Mouse (Mus musculus) MN1 (cell line): ENCODE data around the gene Fgf2.
A peak's percentile ranks its signal among the peaks of the same experiment; 100 is the strongest.

Experiments used
- DNase-seq: peaks from one replicate; pipeline ENCODE4 v3.0.0-alpha.2; 2016; ENCODE audit warnings: low spot score

The Fgf2 gene

DNA sequence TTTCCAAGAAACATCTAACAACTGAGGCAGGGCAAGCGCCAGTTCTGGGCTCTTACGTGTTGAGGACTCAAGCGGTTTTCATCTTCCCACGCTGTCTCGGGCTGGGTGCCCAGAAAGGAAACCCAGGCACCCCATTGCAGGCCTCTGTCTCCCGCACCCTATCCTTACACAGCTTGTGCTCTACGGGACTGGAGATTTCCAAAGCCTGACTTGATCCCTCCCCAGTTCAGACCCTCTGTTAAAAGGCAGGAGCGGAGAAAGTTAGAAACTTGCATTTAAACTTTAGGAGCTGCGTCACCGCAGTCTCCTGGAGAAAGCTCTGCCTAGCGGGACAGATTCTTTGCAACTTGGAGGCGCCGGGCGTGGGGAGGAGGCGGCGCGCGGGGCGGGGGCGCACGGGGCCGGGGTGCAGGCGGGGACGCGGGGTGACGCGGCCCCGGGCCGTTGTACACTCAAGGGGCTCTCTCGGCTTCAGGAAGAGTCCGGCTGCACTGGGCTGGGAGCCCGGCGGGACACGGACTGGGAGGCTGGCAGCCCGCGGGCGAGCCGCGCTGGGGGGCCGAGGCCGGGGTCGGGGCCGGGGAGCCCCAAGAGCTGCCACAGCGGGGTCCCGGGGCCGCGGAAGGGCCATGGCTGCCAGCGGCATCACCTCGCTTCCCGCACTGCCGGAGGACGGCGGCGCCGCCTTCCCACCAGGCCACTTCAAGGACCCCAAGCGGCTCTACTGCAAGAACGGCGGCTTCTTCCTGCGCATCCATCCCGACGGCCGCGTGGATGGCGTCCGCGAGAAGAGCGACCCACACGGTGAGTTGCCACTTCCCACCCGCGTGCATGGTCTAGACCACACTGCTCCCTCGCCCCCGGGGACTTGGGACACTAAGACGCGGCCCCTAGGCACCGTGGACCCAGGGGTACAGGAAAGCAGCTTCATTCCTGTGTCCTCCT lies at the start of gene Fgf2:
TSS of gene Fgf2 (plus strand) at position 126 of the 945 bp plus-strand sequence.
- no peak for DNase-seq

DNA sequence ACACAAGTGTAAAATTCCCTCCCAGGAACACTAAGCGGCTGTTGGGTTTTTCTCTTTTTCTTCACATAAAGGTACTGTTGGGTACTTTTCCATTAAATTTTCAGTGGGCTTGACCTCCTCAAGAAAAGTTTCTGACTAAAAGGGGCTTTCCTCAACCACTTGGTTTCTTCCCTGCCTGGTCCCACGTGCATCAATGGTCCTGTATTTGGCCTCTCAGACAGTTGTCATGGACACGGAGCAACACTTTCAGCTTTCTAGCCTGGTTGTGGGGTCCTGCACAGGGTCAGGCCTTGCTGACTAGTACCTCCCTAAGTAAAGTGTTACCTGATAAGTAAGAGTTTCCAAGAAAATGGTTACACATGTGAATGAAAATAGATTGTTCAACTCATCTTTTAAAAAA lies 48.7 kb upstream of the Fgf2 start:
- no peak for DNase-seq

DNA sequence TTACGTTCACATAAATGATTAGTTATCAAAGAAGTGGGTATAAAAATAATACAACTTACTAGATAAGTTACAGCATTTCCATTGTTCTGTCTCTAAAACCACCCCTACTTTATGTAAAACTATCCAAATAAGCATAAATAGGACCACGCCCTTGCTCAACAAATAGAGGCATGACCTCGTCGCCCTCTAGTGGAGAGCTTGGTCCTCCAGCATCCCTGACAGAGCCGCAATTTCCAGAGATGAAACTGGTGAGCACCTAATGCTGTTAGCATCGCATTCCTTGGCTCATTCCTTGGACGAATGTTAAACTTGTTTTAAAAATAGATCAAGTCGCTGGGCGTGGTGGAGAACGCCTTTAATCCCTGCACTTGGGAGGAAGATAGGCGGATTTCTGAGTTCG lies 45.5 kb upstream of the Fgf2 start:
- no peak for DNase-seq

DNA sequence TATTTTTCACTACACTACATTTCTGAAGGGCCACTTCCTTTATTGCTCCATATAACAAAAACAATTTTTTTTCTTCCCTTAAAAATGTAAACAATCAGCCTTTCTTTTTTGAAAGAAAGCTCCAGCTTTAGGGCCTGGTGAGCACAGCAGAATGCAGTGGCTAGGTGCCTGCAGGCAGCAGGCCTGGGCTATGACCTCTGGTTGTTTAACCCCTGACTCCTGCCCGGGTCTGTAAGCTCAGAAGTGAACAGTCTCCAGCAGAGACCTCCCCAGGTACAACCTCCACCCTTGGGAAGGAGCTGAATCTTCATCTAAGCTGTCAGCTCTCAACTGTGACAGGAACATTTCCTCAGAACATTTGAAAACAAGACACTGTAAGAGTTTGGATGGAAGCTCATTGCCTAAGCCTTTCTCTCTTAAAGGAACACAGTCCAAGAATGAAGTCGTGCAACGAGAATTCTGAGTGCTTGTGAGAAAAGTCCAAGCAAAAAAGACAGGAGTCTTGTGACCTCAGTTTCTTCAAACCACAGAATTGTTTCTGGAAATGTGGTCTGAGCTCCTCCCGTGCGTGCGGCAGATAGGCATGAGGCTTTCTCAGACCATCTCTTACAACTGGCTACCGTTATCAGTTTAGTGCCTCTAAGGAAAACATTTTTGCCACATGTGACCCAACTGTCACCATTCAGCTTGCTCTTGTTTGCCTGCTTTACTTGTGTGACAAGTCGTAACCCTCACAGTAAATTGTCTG lies 44.6 kb upstream of the Fgf2 start:
- no peak for DNase-seq

DNA sequence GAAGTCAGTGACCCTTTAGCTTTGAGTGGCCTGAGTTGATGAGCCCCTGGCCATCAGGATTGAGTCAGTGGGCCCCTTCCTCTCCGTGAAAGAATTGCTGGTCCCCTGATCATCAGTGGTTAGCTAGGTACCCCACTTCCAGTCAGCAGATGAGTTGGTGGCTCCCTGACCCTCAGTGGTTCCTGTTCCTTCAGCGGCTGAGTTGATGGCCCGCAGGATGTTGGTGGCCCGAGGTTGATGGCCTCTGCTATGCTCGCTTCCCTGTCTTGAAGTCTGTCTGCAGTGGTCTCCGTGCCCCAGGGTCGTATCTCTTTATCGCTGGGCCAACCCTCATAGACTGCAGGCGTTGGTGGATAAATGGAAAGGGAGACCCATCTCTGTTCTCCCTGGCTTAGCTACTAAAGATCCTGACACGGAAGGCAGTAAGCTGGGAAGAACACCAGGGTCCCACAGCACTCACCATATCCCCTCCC lies 36.2 kb upstream of the Fgf2 start:
- DNase-seq: no peak

DNA sequence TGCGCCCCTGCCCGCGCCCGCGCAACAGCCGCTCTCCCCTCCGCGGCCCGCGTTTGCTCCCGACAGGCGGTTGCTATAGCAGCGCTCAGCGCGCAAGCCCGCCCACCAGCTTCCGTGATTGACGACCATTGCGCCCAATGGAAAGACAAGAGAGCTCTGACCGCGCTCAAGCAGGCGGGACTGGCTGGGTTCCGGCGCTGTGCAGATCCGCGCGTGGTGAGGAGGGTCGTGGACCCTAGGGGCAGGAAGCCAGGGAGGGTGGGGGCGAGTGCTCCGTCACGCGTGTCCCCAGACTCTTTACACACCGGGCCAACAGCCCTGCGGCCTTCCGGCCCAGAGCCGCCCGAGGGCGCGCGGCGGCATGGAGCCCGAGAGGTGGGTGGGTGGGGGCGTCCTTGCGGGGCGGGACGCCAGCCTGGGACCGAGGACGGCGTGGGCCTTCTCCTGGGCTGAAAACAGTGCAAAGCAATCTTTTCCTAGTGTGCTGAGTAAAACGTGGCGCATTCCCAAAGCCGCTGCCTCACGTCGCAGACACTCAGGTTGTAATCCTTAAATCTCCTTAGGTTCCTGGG lies 35.7 kb upstream of the Fgf2 start, which contains the start of the genes Bbs12 and Cetn4:
TSS of gene Bbs12 (plus strand) at position 185 of the 572 bp plus-strand sequence.
TSS of gene Cetn4 (minus strand) at position 339 of the 572 bp plus-strand sequence.
- DNase-seq: peak; percentile 97

DNA sequence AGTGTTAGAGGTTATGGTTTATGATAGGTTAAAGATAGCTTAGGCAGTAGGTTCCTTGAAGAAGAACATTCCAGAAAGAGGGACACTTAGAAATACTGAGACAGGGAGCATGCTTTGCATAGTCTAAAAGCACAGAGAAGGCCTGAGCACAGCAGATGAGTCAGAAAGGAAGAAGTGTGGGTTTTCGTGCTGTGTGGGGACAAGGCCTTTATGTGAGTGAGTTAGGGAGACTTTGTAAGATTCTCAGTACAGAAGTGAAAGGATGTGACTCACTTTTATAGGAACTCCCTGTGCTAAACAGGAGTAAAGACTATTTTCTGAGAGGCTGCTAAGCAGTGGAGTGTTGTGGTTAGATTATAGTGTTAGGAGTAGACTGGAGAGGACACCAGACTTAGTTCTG lies 34.8 kb upstream of the Fgf2 start:
- DNase-seq: peak; percentile 32

DNA sequence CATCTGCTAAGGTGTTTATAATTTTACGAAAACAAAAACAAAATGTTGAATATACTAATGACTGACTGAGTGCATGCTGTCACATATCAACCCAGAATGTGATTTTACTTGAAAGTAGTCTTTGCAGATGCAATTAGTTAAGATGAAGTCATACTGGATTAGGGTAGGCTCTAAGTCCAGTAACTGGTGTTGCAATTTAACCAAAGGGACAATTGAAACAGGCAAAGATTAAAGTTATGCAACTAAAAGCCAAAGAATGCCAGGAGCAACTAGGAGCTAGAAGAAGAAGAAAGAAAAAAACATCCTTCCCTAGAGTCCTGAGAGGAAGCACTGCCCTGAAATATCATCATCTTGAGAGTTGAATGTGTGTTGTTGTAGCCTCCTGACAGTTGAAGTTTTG lies 31.9 kb upstream of the Fgf2 start:
- DNase-seq: no peak

DNA sequence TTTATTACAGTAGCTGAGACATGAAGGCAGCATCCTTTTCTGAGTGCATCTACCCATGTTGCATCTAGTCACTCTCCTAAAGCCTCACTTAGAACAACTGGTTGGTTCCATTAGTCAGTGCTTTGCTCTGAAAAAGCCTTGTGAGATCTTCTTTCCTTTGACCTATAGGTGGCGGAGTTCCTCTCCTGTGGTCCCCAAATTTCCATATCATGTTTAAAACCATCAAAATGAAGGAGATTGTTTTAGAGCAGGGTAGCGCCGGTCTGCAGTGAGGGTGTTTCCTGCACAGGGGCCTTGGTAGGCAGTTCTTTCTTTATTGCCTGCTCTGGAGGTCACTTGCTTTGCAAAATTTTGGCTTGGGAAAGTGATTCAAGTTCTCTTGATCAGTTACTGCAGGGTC lies 23.8 kb upstream of the Fgf2 start:
- DNase-seq: peak; percentile 13

DNA sequence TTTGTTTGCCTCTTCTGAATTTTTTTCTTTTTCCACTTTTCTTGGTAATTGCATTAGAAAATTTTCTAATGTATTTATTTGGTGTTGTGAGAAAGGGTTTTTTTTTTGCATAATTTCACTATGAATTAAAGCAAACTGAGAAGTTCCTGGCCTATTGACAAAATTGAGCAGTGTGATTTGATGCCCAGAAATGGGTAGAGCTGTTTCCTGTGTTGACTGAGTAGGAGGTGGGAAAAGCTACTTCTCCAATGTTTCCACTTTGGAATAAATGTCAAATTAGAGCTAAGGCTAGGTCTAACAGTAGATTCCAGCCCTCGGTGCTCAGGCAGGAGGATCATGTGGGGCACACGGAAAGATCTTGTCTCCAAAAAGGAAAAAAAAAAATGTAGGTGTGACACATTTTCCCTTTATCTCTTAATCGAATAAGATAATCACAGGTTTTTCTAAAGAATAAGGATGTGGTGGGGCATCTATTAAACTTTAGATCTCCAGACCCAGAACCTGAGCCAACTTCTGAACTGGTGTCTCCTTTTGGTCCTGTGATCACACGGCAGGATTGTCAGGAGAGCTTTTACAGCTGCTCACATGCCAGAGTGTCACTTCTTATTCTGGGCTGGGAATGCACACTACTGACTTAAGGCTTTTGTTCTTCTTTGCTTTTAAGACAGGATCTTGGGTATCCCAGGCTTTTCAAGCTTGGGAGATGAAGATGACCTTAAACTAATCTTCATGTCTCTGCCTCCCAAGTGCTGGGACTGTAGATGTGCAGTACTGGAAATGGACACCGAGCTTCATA lies 22.6 kb upstream of the Fgf2 start:
- DNase-seq: no peak

DNA sequence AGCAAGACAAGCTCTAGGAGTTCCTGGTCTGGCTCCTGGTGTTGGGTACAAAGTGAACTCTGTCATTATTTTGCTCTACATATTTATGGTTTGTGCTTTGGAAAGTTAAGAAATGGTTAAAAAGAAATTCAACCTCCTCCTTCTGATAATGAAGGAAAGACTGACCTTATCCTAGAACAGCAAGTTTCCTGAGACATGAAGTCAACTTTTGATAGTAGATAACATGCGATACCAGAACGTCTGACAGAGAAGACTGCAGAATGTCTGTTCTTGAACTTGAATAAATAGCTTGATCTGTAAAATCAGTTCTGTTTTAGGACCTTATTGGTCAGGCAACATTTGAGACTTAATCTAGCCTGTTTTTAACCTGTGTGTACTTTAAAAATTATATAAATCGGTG lies 21.5 kb upstream of the Fgf2 start:
- DNase-seq: no peak

DNA sequence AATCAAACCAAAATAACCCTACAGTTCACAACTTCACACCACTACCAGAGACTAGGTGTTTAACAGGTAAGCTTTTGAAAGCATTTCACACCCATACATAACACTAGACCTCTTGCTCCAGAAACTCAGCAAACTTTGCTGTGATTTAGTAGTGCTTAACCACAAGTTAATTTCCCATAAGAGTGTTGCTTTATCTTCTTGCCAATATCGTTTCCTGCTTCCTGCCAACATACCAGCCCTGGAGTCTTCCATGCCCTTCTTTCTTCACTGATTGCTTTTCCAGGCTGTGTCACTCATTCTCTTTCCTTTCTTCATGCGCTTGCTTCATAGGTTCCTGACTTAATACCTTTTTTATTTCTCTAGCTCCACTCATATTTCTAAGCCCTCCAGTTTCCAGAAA lies 19.7 kb upstream of the Fgf2 start:
- no peak for DNase-seq

DNA sequence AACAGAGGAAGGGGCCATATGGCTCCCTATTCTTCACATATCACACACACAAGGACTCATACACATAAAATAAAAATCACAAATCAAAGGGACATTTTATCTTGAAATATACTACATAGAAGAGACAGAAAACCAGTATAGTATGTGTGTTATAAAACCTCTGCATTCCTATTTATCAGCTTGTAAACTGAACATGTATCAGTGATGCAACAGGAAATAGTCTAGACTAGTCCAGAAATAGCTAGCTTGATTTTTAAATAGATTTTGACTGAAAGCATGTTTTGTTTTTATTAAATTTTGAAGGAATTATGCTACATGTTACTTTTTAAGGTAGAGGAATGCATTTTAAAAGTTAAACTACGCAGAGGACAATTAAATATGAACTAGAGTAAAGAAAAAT lies 18.2 kb upstream of the Fgf2 start:
- no peak for DNase-seq

DNA sequence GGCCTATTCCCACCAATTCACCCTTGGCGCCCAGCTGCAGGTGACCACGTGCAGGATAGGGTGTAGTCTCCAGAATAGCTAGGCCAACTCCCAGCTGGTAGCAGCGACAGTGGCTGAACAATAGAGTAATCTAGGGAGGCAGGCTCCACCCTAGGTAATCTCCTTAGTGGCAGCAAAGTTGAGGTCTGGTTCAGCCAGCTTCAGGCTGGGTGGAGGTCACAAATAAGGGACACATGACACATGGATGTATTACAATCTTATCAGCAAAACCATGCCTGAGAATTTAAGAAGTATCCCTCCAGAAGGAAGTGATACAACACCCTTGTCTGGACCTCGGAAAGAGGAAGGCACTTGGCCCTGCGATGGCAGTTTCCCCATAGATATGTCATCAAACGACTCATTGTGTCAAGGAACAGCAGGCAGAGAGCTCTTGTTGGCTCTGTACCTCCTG lies 16.1 kb upstream of the Fgf2 start:
- DNase-seq: no peak

DNA sequence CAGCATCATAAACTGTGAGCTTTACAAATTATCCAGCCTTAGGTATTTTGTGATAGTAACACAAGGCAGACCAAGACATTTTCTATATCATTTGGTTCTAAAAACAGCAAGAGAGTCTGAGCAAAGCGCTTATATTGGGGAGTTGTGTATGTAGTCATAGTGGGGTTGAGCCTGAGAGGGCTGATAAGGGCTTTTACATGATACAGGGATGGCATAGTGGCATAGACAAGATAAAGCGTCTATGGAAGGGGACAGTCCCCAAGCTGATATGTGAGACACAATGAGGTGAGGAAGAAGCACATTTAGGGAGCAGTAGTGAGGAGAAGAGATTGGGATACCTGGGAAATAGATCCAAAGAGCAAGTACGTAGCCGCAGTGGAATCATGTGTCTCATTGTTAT lies 14.1 kb upstream of the Fgf2 start:
- DNase-seq: no peak

DNA sequence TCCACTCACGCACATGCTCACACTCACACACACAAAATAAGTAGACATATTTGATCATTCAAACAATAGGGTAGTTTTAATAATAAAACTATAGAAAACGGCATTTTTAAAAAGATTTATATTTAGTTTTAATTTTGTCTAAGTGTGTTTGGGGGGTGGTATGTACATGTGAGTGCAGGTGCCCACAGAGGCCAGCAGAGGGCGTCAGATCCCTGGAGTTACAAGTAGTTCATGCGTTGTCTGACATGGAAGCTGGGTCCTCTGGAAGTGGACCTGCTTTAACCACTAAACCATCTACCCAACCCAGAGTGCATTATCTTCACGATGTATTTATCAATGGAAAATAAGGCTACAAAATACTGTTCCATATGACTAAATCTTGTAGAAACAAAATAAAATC lies 7.0 kb upstream of the Fgf2 start:
- no peak for DNase-seq

DNA sequence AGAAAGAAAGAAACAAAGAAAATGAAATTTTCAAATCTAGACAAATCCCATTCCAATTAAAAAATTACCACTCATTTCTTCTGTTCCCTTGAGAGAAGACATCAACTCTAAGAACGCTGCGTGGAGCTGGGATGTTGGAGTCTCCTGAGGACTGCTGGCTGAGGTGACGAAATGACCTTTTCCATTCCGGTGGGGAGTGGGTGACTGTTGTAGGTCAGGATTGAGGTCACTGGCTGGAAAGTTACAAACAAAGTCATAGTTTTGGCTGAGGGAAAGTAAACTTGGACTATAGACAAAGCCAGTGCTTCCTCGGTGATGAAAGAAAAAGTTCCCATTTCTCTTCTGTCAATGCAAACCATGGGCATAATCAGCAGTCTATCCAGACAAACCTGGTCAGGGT lies 5.3 kb upstream of the Fgf2 start:
- no peak for DNase-seq

DNA sequence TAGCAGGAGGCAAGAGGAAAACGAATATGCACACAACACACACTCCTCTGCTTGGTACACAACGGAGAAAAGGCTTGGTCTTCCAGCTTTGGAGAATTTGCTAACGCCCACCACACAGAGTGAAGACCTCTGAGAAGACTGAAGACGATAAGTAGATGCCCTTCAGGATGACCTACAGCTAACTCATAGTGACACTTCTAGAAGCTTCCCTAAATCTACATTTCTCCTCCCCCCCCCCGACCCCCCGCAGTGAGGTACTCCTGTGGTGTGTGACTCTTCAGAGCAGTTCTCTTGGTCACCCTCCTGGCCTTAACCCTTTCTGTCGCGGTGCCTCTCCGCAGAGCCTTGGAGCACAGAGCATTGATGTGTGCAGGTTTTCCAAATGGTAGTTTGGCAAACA lies 475 bp upstream of the Fgf2 start:
- DNase-seq: no peak

DNA sequence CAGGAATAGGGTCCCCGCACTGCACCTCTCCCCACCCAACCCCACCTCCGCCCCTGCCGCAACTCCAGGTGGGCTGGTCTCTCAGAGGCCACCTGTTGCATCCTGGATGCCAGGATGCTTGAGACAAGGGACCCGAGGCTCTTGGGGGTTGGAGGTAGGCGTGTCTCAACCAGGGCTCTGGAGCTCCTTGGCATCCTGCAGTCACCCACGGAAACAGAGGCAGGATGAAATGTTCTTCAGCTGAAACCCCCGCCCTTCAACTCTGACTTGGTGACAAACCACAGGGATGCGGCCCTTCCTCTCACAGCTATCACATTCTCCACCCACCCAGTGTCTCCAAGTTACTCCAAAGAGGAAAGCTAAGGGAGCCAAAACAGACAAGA lies 1.0 kb downstream of the Fgf2 start:
- no peak for DNase-seq

DNA sequence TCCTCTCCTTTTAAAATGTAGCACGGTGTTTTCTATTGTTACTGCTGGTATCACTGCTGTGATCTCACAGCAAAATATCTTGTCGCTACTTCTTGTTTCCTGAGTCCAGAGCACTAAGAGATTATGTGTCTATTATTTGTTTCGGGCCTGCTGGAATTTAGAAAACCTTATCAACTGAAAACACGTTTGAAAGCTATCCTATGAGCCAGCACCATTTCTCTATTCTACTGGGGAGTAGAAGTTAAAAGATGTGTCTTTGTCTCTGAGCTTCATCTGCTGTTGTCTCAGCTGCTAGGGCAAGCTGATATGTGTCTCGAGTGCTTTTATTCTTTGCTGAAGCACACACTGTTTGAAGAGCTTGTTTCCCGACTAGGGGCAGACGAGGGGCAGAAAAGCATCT lies 2.2 kb downstream of the Fgf2 start:
- DNase-seq: no peak

DNA sequence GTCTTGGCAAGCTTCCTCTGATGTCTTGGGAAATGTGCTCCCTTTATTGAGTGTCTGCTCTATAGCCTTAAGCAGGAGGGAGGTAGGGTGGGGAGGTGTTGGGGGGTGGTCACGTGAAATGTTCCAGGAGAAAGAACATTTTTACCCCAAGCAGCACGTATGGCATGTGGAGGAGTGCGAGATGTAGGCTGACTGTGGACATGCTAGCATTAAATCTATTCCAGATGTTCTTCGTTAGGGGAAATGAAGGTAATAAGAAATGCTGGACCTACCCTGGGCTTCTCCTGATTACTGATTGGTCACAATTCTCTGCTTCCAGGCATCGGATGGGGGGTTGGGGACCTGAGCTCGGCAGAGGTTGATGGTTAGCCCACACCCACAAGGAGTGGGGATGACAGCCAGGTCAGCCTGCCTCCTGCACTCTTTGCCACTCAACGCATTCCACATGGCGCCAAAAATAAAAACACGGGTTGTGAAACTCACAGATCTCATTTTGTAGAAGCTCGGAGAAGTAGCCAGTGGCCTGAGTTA lies 5.9 kb downstream of the Fgf2 start:
- no peak for DNase-seq

DNA sequence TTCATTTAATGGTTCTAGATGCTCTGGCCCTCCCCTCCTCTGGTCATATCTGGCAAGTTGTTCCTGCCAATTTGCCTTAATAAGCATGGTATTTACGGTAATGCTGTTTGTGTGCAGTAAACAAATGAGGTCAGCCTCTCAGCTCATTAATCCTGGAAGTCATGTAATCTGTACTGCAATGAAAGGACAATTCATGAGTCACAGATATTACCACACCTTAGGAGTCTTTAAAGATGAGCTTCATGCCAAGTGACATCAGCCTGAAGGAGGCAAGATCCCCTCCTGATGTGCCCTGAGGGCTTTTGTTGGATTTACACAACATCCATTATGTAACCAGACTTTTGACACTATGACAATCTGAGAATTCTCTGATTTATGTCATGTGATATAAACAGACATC lies 6.6 kb downstream of the Fgf2 start:
- no peak for DNase-seq
